Mouse (Mus musculus): ENCODE measurements at regions not wholly inside any gene's neighbourhood (a gene's known extent, or its start where the extent isn't known, plus 50 kb on each side); places are given as distances from the start of the nearest gene placed in this dataset.

- WGBS = 97% methylated on average over 8 of the region's 8 CpGs
Measured at GRCm38 (mm10) chr9:73258640-73259039, 145.4 kb downstream of the Rsl24d1 start.

GRCm38 (mm10) chr9:73262711-73263110, 149.5 kb downstream of the Rsl24d1 start:
- no peak for TF ChIP-seq POLR2A (IDR thresholded peaks at IDR 0.05; ENCODE audit: control insufficient read depth, extremely low read depth, insufficient read depth, low read length, poor library complexity)
- TF ChIP-seq CTCF (IDR thresholded peaks at IDR 0.05; ENCODE audit: borderline replicate concordance, control insufficient read depth, extremely low read depth, insufficient read depth, low read length, poor library complexity) = no peak
- DNase-seq = no peak
- WGBS = 83% methylated on average over 5 of the region's 5 CpGs
- no peaks in the 10 kb centered on the region for H3K27me3 ChIP-seq (ENCODE audit: control insufficient read depth, insufficient read depth, low read length)
- H3K4me3 ChIP-seq (ENCODE audit: control insufficient read depth, insufficient read depth, low read length) = no peak overlapping the region
- H3K27ac ChIP-seq (ENCODE audit: control insufficient read depth, insufficient read depth, low read length) = no peak overlapping the region
- H3K36me3 ChIP-seq (ENCODE audit: control insufficient read depth, insufficient read depth, low read length) = no peaks in the 10 kb centered on the region
- no peaks in the 10 kb centered on the region for H3K4me1 ChIP-seq (replicated peaks; ENCODE audit: control insufficient read depth, insufficient read depth, low read length)

More at GRCm38 (mm10) chr9:73258640-73259039, 145.4 kb downstream of the Rsl24d1 start:
- DNase-seq = no peak
- Histone ChIP-seq H3K36me3 (ENCODE audit: control insufficient read depth, insufficient read depth, low read length) (no peaks in the 10 kb centered on the region), H3K4me3 (ENCODE audit: control insufficient read depth, insufficient read depth, low read length) (no peak overlapping the region), H3K27ac (ENCODE audit: control insufficient read depth, insufficient read depth, low read length) (no peak overlapping the region), H3K4me1 (replicated peaks; ENCODE audit: control insufficient read depth, insufficient read depth, low read length) (no peaks in the 10 kb centered on the region), H3K27me3 (ENCODE audit: control insufficient read depth, insufficient read depth, low read length) (no peaks in the 10 kb centered on the region)
- TF ChIP-seq POLR2A (IDR thresholded peaks at IDR 0.05; ENCODE audit: control insufficient read depth, extremely low read depth, insufficient read depth, low read length, poor library complexity) = no peak
- TF ChIP-seq CTCF (IDR thresholded peaks at IDR 0.05; ENCODE audit: borderline replicate concordance, control insufficient read depth, extremely low read depth, insufficient read depth, low read length, poor library complexity) = no peak

GRCm38 (mm10) chr9:73270249-73270648, 157.0 kb downstream of the Rsl24d1 start:
- H3K4me1 ChIP-seq (replicated peaks; ENCODE audit: control insufficient read depth, insufficient read depth, low read length) = no peaks in the 10 kb centered on the region
- DNase-seq = no peak
- 81% methylated on average over 5 of the region's 5 CpGs for WGBS
- TF ChIP-seq CTCF (IDR thresholded peaks at IDR 0.05; ENCODE audit: borderline replicate concordance, control insufficient read depth, extremely low read depth, insufficient read depth, low read length, poor library complexity) = no peak
- TF ChIP-seq POLR2A (IDR thresholded peaks at IDR 0.05; ENCODE audit: control insufficient read depth, extremely low read depth, insufficient read depth, low read length, poor library complexity) = no peak
- no peak overlapping the region for H3K4me3 ChIP-seq (ENCODE audit: control insufficient read depth, insufficient read depth, low read length)
- H3K36me3 ChIP-seq (ENCODE audit: control insufficient read depth, insufficient read depth, low read length) = no peaks in the 10 kb centered on the region
- no peaks in the 10 kb centered on the region for H3K27me3 ChIP-seq (ENCODE audit: control insufficient read depth, insufficient read depth, low read length)
- no peak overlapping the region for H3K27ac ChIP-seq (ENCODE audit: control insufficient read depth, insufficient read depth, low read length)

GRCm38 (mm10) chr9:73272614-73273013, 159.4 kb downstream of the Rsl24d1 start:
- no peak for DNase-seq
- WGBS = 90% methylated on average over 2 of the region's 2 CpGs
- Histone ChIP-seq H3K36me3 (ENCODE audit: control insufficient read depth, insufficient read depth, low read length) (no peaks in the 10 kb centered on the region), H3K4me1 (replicated peaks; ENCODE audit: control insufficient read depth, insufficient read depth, low read length) (no peaks in the 10 kb centered on the region), H3K4me3 (ENCODE audit: control insufficient read depth, insufficient read depth, low read length) (no peak overlapping the region), H3K27ac (ENCODE audit: control insufficient read depth, insufficient read depth, low read length) (no peak overlapping the region), H3K27me3 (ENCODE audit: control insufficient read depth, insufficient read depth, low read length) (no peaks in the 10 kb centered on the region)
- TF ChIP-seq POLR2A (IDR thresholded peaks at IDR 0.05; ENCODE audit: control insufficient read depth, extremely low read depth, insufficient read depth, low read length, poor library complexity) = no peak
- TF ChIP-seq CTCF (IDR thresholded peaks at IDR 0.05; ENCODE audit: borderline replicate concordance, control insufficient read depth, extremely low read depth, insufficient read depth, low read length, poor library complexity) = no peak

GRCm38 (mm10) chr9:73273681-73274080, 160.5 kb downstream of the Rsl24d1 start:
- Histone ChIP-seq H3K27me3 (ENCODE audit: control insufficient read depth, insufficient read depth, low read length) (no peaks in the 10 kb centered on the region), H3K27ac (ENCODE audit: control insufficient read depth, insufficient read depth, low read length) (no peak overlapping the region), H3K4me3 (ENCODE audit: control insufficient read depth, insufficient read depth, low read length) (no peak overlapping the region), H3K4me1 (replicated peaks; ENCODE audit: control insufficient read depth, insufficient read depth, low read length) (no peaks in the 10 kb centered on the region), H3K36me3 (ENCODE audit: control insufficient read depth, insufficient read depth, low read length) (no peaks in the 10 kb centered on the region)
- no peak for DNase-seq
- WGBS = 86% methylated on average over 4 of the region's 4 CpGs
- no peak for TF ChIP-seq CTCF (IDR thresholded peaks at IDR 0.05; ENCODE audit: borderline replicate concordance, control insufficient read depth, extremely low read depth, insufficient read depth, low read length, poor library complexity)

GRCm38 (mm10) chr9:73275671-73276070, 162.4 kb downstream of the Rsl24d1 start:
- DNase-seq = no peak
- H3K36me3 ChIP-seq (ENCODE audit: control insufficient read depth, insufficient read depth, low read length) = no peaks in the 10 kb centered on the region
- H3K27me3 ChIP-seq (ENCODE audit: control insufficient read depth, insufficient read depth, low read length) = no peaks in the 10 kb centered on the region
- TF ChIP-seq CTCF (IDR thresholded peaks at IDR 0.05; ENCODE audit: borderline replicate concordance, control insufficient read depth, extremely low read depth, insufficient read depth, low read length, poor library complexity) (no peak), POLR2A (IDR thresholded peaks at IDR 0.05; ENCODE audit: control insufficient read depth, extremely low read depth, insufficient read depth, low read length, poor library complexity) (no peak)
- H3K27ac ChIP-seq (ENCODE audit: control insufficient read depth, insufficient read depth, low read length) = no peak overlapping the region
- no peaks in the 10 kb centered on the region for H3K4me1 ChIP-seq (replicated peaks; ENCODE audit: control insufficient read depth, insufficient read depth, low read length)
- no peak overlapping the region for H3K4me3 ChIP-seq (ENCODE audit: control insufficient read depth, insufficient read depth, low read length)
- 94% methylated on average over 2 of the region's 2 CpGs for WGBS

GRCm38 (mm10) chr9:73295287-73295686, 182.1 kb downstream of the Rsl24d1 start:
- WGBS = 94% methylated on average over 6 of the region's 6 CpGs
- no peaks in the 10 kb centered on the region for H3K27me3 ChIP-seq (ENCODE audit: control insufficient read depth, insufficient read depth, low read length)
- no peaks in the 10 kb centered on the region for H3K36me3 ChIP-seq (ENCODE audit: control insufficient read depth, insufficient read depth, low read length)
- DNase-seq = no peak
- no peaks in the 10 kb centered on the region for H3K4me1 ChIP-seq (replicated peaks; ENCODE audit: control insufficient read depth, insufficient read depth, low read length)
- TF ChIP-seq CTCF (IDR thresholded peaks at IDR 0.05; ENCODE audit: borderline replicate concordance, control insufficient read depth, extremely low read depth, insufficient read depth, low read length, poor library complexity) (no peak), POLR2A (IDR thresholded peaks at IDR 0.05; ENCODE audit: control insufficient read depth, extremely low read depth, insufficient read depth, low read length, poor library complexity) (no peak)
- H3K4me3 ChIP-seq (ENCODE audit: control insufficient read depth, insufficient read depth, low read length) = no peak overlapping the region
- H3K27ac ChIP-seq (ENCODE audit: control insufficient read depth, insufficient read depth, low read length) = no peak overlapping the region
